Mouse (Mus musculus) heart, embryonic 13.5 days (tissue): Measurements from ENCODE around the gene Lgi2. TPM values are rescaled to one million over a fixed set of nuclear protein-coding genes. Genes with fewer than 3 reads are reported as not detected.

Source experiments
- ATAC-seq: fragments of 200-750 bp; cut with Nextera tagmentation; 2 replicates; pipeline ENCODE4 v1.8.0; 2017; ENCODE audit warnings: moderate TSS enrichment; ENCODE audit not compliant: insufficient number of reproducible peaks, low FRiP score, low TSS enrichment; ENCODE audit errors: extremely low read depth
- H3K27ac ChIP-seq: fragments of 300-500 bp; sonication (generic); replicated peaks from 2 replicates; pipeline ENCODE4 v1.5.1; 2015; ENCODE audit warnings: moderate library complexity, mild to moderate bottlenecking, inconsistent platforms
- H3K27me3 ChIP-seq: fragments of 300-500 bp; sonication (generic); replicated peaks from 2 replicates; pipeline ENCODE4 v1.6.1; 2015; ENCODE audit warnings: mild to moderate bottlenecking, inconsistent platforms
- H3K36me3 ChIP-seq: fragments of 300-500 bp; sonication (generic); 2 replicates; pipeline ENCODE4 v1.6.1; 2015; ENCODE audit warnings: mild to moderate bottlenecking, inconsistent platforms
- H3K4me1 ChIP-seq: fragments of 300-500 bp; sonication (generic); 2 replicates; pipeline ENCODE4 v1.6.1; 2015; ENCODE audit warnings: inconsistent platforms
- H3K4me2 ChIP-seq: fragments of 300-500 bp; sonication (generic); 2 replicates; pipeline ENCODE4 v1.6.1; 2015; ENCODE audit warnings: inconsistent platforms, mild to moderate bottlenecking, moderate library complexity
- H3K4me3 ChIP-seq: fragments of 300-500 bp; sonication (generic); 2 replicates; pipeline ENCODE4 v1.5.1; 2015; ENCODE audit warnings: moderate library complexity, mild to moderate bottlenecking, inconsistent platforms
- H3K9ac ChIP-seq: fragments of 300-500 bp; sonication (generic); 2 replicates; pipeline ENCODE4 v1.6.1; 2015; ENCODE audit warnings: inconsistent platforms, mild to moderate bottlenecking, moderate library complexity
- H3K9me3 ChIP-seq: fragments of 300-500 bp; sonication (generic); 2 replicates; pipeline ENCODE4 v1.6.1; 2016; ENCODE audit warnings: inconsistent platforms
- WGBS: fragments of 180-500 bp; shearing (Covaris S2); methylation state at CpG from one replicate; pipeline ENCODE4 v1.1.7; 2015; ENCODE audit warnings: mixed read lengths; 5-methylcytosine and 5-hydroxymethylcytosine counted together
- polyA plus RNA-seq: library from polyadenylated mRNA; unstranded; fragments of >200 nt; fragmentation: Nextera tagmentation; extraction: Ambion mirVana; gene quantifications from 2 replicates; pipeline ENCODE4 v1.2.1, GENCODE M21; 2015

Lgi2 gene
- polyA plus RNA-seq, 1 experiment from 2014 or later = 2.0 TPM

GRCm38 (mm10) chr5:52572572-52572971 lies 6.3 kb upstream of the Lgi2 start:
- H3K4me2 ChIP-seq = no peak overlapping the region
- no peaks in the 10 kb centered on the region for H3K4me1 ChIP-seq
- H3K27me3 ChIP-seq = no peaks in the 10 kb centered on the region
- H3K4me3 ChIP-seq = no peak overlapping the region
- WGBS = 60% methylated on average over 1 of the region's 1 CpGs
- no peaks in the 10 kb centered on the region for H3K36me3 ChIP-seq
- H3K9me3 ChIP-seq = peaks cover 21% of the 10 kb centered on the region
- H3K27ac ChIP-seq = no peak overlapping the region
- ATAC-seq = no peak
- no peak overlapping the region for H3K9ac ChIP-seq

GRCm38 (mm10) chr5:52570746-52571145 lies 4.5 kb upstream of the Lgi2 start:
- 50% methylated on average over 6 of the region's 6 CpGs for WGBS
- H3K9ac ChIP-seq = no peak overlapping the region
- peaks cover under 1% of the 10 kb centered on the region; the same call in 1 of the 2 replicates for H3K4me1 ChIP-seq
- H3K27ac ChIP-seq = no peak overlapping the region
- no peak for ATAC-seq
- H3K9me3 ChIP-seq = peaks cover 21% of the 10 kb centered on the region
- no peak overlapping the region for H3K4me3 ChIP-seq
- H3K36me3 ChIP-seq = no peaks in the 10 kb centered on the region
- no peak overlapping the region for H3K4me2 ChIP-seq
- peaks cover 8% of the 10 kb centered on the region for H3K27me3 ChIP-seq

GRCm38 (mm10) chr5:52565214-52565812 lies 949 bp downstream of the Lgi2 start:
- H3K4me3 ChIP-seq = peak overlapping the region; percentile 72

GRCm38 (mm10) chr5:52564351-52564750 lies 1.9 kb downstream of the Lgi2 start:
- Histone ChIP-seq H3K4me1 (peaks cover 25% of the 10 kb centered on the region), H3K36me3 (no peaks in the 10 kb centered on the region), H3K9ac (no peak overlapping the region), H3K4me2 (no peak overlapping the region), H3K27ac (no peak overlapping the region), H3K9me3 (peaks cover 4% of the 10 kb centered on the region), H3K27me3 (peaks cover 28% of the 10 kb centered on the region), H3K4me3 (no peak overlapping the region)
- 56% methylated on average over 3 of the region's 3 CpGs for WGBS
- ATAC-seq = no peak

More at GRCm38 (mm10) chr5:52565214-52565812, 949 bp downstream of the Lgi2 start:
- Histone ChIP-seq H3K4me1 (peaks cover 21% of the 10 kb centered on the region), H3K9me3 (peaks cover 4% of the 10 kb centered on the region), H3K27ac (no peak overlapping the region), H3K9ac (peak overlapping the region; percentile 84), H3K27me3 (peaks cover 28% of the 10 kb centered on the region), H3K4me2 (peak overlapping the region; percentile 94), H3K36me3 (no peaks in the 10 kb centered on the region)
- ATAC-seq = 0 out of 2 replicates have a peak, but pooled peaks have one; percentile 14
- 6% methylated on average over 17 of the region's 17 CpGs for WGBS

GRCm38 (mm10) chr5:52560240-52560639 lies 6.0 kb downstream of the Lgi2 start:
- H3K4me3 ChIP-seq = no peak overlapping the region
- H3K36me3 ChIP-seq = no peaks in the 10 kb centered on the region
- H3K9me3 ChIP-seq = no peaks in the 10 kb centered on the region
- no peak overlapping the region for H3K4me2 ChIP-seq
- no peak overlapping the region for H3K27ac ChIP-seq
- ATAC-seq = no peak
- peaks cover 15% of the 10 kb centered on the region for H3K27me3 ChIP-seq
- no peak overlapping the region for H3K9ac ChIP-seq
- peaks cover 19% of the 10 kb centered on the region for H3K4me1 ChIP-seq
- 63% methylated on average over 8 of the region's 8 CpGs for WGBS

GRCm38 (mm10) chr5:52555526-52555925 lies 10.7 kb downstream of the Lgi2 start:
- Histone ChIP-seq H3K9ac (no peak overlapping the region), H3K36me3 (no peaks in the 10 kb centered on the region; the same call in 1 of the 2 replicates), H3K4me1 (peaks cover 12% of the 10 kb centered on the region), H3K4me3 (no peak overlapping the region), H3K27ac (no peak overlapping the region), H3K9me3 (no peaks in the 10 kb centered on the region), H3K27me3 (no peaks in the 10 kb centered on the region), H3K4me2 (no peak overlapping the region)
- WGBS = 86% methylated on average over 7 of the region's 7 CpGs
- no peak for ATAC-seq

- no peaks in the 10 kb centered on the region for H3K27me3 ChIP-seq
Measured at GRCm38 (mm10) chr5:52551318-52551632, 15.0 kb downstream of the Lgi2 start.

GRCm38 (mm10) chr5:52550613-52551317 lies 15.5 kb downstream of the Lgi2 start:
- H3K9ac ChIP-seq = no peak overlapping the region
- peak overlapping the region; percentile 20; the same call in 1 of the 2 replicates for H3K4me2 ChIP-seq
- H3K27me3 ChIP-seq = no peaks in the 10 kb centered on the region
- ATAC-seq = no peak
- 75% methylated on average over 13 of the region's 13 CpGs for WGBS
- no peak overlapping the region for H3K4me3 ChIP-seq
- peaks cover 9% of the 10 kb centered on the region for H3K4me1 ChIP-seq
- H3K27ac ChIP-seq = no peak overlapping the region
- no peaks in the 10 kb centered on the region for H3K9me3 ChIP-seq
- H3K36me3 ChIP-seq = no peaks in the 10 kb centered on the region; the same call in 1 of the 2 replicates

More at GRCm38 (mm10) chr5:52551318-52551632, 15.0 kb downstream of the Lgi2 start:
- WGBS = 48% methylated on average over 3 of the region's 3 CpGs
- ATAC-seq = no peak
- Histone ChIP-seq H3K4me2 (peak overlapping the region; percentile 20; the same call in 1 of the 2 replicates), H3K36me3 (no peaks in the 10 kb centered on the region; the same call in 1 of the 2 replicates), H3K27ac (no peak overlapping the region), H3K9me3 (no peaks in the 10 kb centered on the region), H3K4me1 (peaks cover 9% of the 10 kb centered on the region), H3K9ac (no peak overlapping the region), H3K4me3 (no peak overlapping the region)

GRCm38 (mm10) chr5:52546950-52547349 lies 19.3 kb downstream of the Lgi2 start:
- no peaks in the 10 kb centered on the region for H3K36me3 ChIP-seq
- ATAC-seq = no peak
- H3K9me3 ChIP-seq = no peaks in the 10 kb centered on the region
- no peak overlapping the region for H3K4me3 ChIP-seq
- WGBS = 49% methylated on average over 3 of the region's 3 CpGs
- peaks cover 9% of the 10 kb centered on the region for H3K4me1 ChIP-seq
- H3K27ac ChIP-seq = no peak overlapping the region
- H3K9ac ChIP-seq = no peak overlapping the region
- H3K27me3 ChIP-seq = no peaks in the 10 kb centered on the region
- H3K4me2 ChIP-seq = no peak overlapping the region

GRCm38 (mm10) chr5:52543770-52544169 lies 22.5 kb downstream of the Lgi2 start:
- H3K36me3 ChIP-seq = no peaks in the 10 kb centered on the region
- no peaks in the 10 kb centered on the region for H3K27me3 ChIP-seq
- no peak overlapping the region for H3K4me2 ChIP-seq
- no peaks in the 10 kb centered on the region for H3K9me3 ChIP-seq
- H3K27ac ChIP-seq = no peak overlapping the region
- no peak for ATAC-seq
- H3K9ac ChIP-seq = no peak overlapping the region
- peaks cover 9% of the 10 kb centered on the region; the same call in 1 of the 2 replicates for H3K4me1 ChIP-seq
- H3K4me3 ChIP-seq = no peak overlapping the region
- 75% methylated on average over 4 of the region's 4 CpGs for WGBS

- Histone ChIP-seq H3K27ac (0 out of 2 replicates have a peak overlapping the region, but pooled peaks have one; percentile 24), H3K27me3 (no peaks in the 10 kb centered on the region), H3K36me3 (0 out of 2 replicates have a peak, but pooled peaks cover 4% of the 10 kb centered on the region), H3K9me3 (no peaks in the 10 kb centered on the region), H3K4me3 (no peak overlapping the region), H3K4me1 (peaks cover 19% of the 10 kb centered on the region), H3K9ac (no peak overlapping the region), H3K4me2 (no peak overlapping the region)
- WGBS = 44% methylated on average over 3 of the region's 3 CpGs
- no peak for ATAC-seq
Measured at GRCm38 (mm10) chr5:52540186-52540585, 26.1 kb downstream of the Lgi2 start.
